Mouse (Mus musculus) lung, adult 10 weeks (tissue): ENCODE measurements around the gene Fbxo47. TPM values are rescaled to one million over a fixed set of nuclear protein-coding genes. Genes with fewer than 3 reads are reported as not detected.

Experiments
- polyA plus RNA-seq: library from polyadenylated mRNA; stranded (reverse); fragments of 350-450 nt; fragmentation: Illumina TruSeq; extraction: RNeasy Lipid Tissue Mini Kit (QIAGEN cat#74804); gene quantifications from one replicate; pipeline ENCODE4 v1.2.3, GENCODE M21; 2014; ENCODE audit warnings: low read depth, low replicate concordance; ENCODE audit not compliant: insufficient read depth

Gene Fbxo47
- not detected for polyA plus RNA-seq

DNA sequence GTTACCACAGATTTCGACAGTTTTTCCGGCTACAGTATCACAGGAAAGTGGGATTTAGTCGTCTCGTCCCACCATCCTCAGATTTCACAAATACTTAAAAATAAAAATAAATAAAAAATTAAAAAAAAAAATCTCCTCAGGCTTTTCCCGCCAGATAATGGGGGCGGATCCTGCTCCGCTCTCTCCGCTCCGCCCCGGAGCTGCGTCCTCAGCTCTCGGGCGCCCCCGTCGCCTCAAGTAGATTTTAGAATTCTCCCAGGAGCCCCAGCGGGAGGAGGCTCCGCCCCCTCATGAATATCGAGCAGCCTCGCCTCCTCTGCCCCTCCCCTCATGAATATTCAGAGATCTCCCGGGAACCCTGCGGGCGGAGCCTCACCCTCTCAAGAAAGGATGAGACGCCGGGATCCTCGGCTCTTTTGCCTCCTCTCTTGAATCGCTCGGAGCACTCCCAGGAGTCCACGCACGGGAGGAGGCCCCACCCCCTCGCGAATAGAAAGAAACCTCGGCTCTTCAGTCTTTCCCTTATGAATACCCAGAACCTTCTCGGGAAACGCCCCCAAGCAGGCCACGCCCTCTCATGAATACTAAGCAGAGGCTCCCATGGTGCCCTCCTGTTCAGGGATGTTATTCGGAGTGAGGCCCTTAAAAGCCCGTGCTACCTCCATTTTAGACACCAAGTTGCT lies at the start of gene Fbxo47:
Gene Fbxo47 (minus strand): TSS at position 237 of the 683 bp plus-strand sequence.

DNA sequence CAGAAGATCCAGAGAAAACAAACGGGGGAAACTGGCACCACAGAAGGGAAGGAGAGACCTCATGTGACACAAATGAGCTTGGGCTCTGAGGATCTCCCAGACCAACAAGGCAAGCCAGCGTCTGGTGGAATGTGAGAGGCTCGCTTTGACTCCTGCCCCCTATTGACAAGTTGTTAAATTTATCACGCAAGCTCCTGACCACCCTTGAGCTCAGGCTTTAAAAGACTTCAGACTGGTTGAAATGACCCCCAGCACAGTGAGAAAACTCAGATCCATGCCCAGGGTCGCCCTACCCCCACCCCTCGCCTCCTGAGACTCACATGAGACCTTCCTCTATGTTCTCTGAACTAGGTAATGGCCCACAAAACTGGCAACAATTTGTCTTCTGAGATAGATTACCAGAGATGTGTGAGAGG lies 43.4 kb downstream of the Fbxo47 start, which contains the start of gene B230217C12Rik:
Gene B230217C12Rik (plus strand): TSS at position 242 of the 416 bp plus-strand sequence.

Other genes with a start within 250 kb of the Fbxo47 start
- gene Mllt6, start 220.7 kb downstream of the Fbxo47 start, polyA plus RNA-seq, result 18.8 TPM
- 46.0 TPM for gene Cisd3, start 198.3 kb downstream of the Fbxo47 start, polyA plus RNA-seq
- 12.3 TPM for gene Pcgf2, start 183.7 kb downstream of the Fbxo47 start, polyA plus RNA-seq
- gene Psmb3, start 180.8 kb downstream of the Fbxo47 start, polyA plus RNA-seq, result 212 TPM
- 8.3 TPM for gene Pip4k2b, start 139.4 kb downstream of the Fbxo47 start, polyA plus RNA-seq
- gene Cwc25, start 117.6 kb downstream of the Fbxo47 start, polyA plus RNA-seq, result 7.0 TPM
- gene 1700001P01Rik, start 108.2 kb downstream of the Fbxo47 start, polyA plus RNA-seq, result not detected
- 974 TPM for gene Rpl23, start 101.7 kb downstream of the Fbxo47 start, polyA plus RNA-seq
- 63.9 TPM for gene Lasp1, start 85.2 kb downstream of the Fbxo47 start, polyA plus RNA-seq
- gene B230217C12Rik, start 43.4 kb downstream of the Fbxo47 start, polyA plus RNA-seq, result 2.6 TPM
- 5.2 TPM for gene Plxdc1, start 102.3 kb upstream of the Fbxo47 start, polyA plus RNA-seq
- gene Arl5c, start 112.0 kb upstream of the Fbxo47 start, polyA plus RNA-seq, result 7.8 TPM
- 4.4 TPM for gene Cacnb1, start 138.9 kb upstream of the Fbxo47 start, polyA plus RNA-seq
- 2,146 TPM for gene Rpl19, start 142.6 kb upstream of the Fbxo47 start, polyA plus RNA-seq
- 0.93 TPM for gene Stac2, start 169.3 kb upstream of the Fbxo47 start, polyA plus RNA-seq